Mouse (Mus musculus) heart, adult 2 months (tissue): ENCODE data around the gene Gm16181.

Source experiments
- CTCF ChIP-seq: fragments of 200-600 bp; IDR thresholded peaks from 2 replicates; pipeline ENCODE4 v1.8.1; 2022; ENCODE audit warnings: antibody characterized with exemption, mild to moderate bottlenecking, moderate library complexity
- EP300 ChIP-seq: fragments of 200-500 bp; IDR thresholded peaks from 2 replicates; pipeline ENCODE4 v1.6.1; 2011; ENCODE audit warnings: low read depth, low read length, control low read depth; ENCODE audit not compliant: insufficient read depth
- POLR2A ChIP-seq: fragments of 200-500 bp; IDR thresholded peaks from 2 replicates; pipeline ENCODE4 v1.6.1; 2011; ENCODE audit warnings: mild to moderate bottlenecking, low read depth, low read length, control low read depth; ENCODE audit not compliant: insufficient read depth

DNA sequence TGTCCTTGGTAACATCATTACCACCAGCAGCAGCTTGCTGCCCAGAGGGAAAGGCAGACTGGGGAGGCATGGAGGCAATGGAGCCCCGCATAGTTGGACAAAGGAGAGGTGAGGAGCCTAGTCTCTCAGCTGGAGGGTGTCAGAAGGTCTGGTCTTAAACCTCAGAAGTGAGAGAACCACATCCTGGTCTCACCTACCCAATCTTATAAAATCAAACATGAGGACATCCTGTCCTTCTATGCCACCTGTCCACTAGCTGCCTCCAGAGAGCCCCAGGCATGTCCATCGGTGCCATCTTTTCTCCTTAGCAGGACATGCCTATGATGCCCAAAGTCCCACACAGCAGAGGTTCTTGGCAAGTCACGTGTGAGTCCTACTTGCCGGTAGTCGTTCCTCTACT lies 40.5 kb upstream of the Gm16181 start:
- TF ChIP-seq POLR2A (no peak), CTCF (no peak), EP300 (no peak)
